Mouse (Mus musculus) MEL (cell line): ENCODE data around the gene Edc3. TPM values are rescaled to one million over a fixed set of nuclear protein-coding genes. Genes with fewer than 3 reads are reported as not detected.
A peak's percentile ranks its signal among the peaks of the same experiment; 100 is the strongest.

Experiments
- DNase-seq: peaks from one replicate; pipeline ENCODE4 v3.0.0; 2011; ENCODE audit warnings: low read depth, low spot score
- H3K27ac ChIP-seq: 2 replicates; pipeline ENCODE4 v1.5.1; 2012; ENCODE audit warnings: low read depth, mild to moderate bottlenecking, control low read depth, low read length, moderate library complexity; ENCODE audit not compliant: control insufficient read depth
- H3K27me3 ChIP-seq, 2 experiments: fragments of 150-350 bp in 1 of 2; sonication (generic) in 1 of 2; 2 replicates each; pipeline ENCODE4 v1.6.1; 2012; ENCODE audit warnings: low read length in 2 of 2, mild to moderate bottlenecking in 2 of 2, improper control_type of control experiment in 1 of 2, moderate library complexity in 1 of 2; ENCODE audit not compliant: insufficient read depth in 2 of 2, control insufficient read depth in 1 of 2
- H3K36me3 ChIP-seq, 2 experiments: 2 replicates each; pipeline ENCODE4 v1.6.1; 2012 to 2014; ENCODE audit warnings: low read length in 2 of 2, improper control_type of control experiment in 1 of 2, inconsistent platforms in 1 of 2, mild to moderate bottlenecking in 1 of 2; ENCODE audit not compliant: insufficient read depth in 2 of 2, control insufficient read depth in 1 of 2
- H3K4me1 ChIP-seq, 2 experiments: fragments of 150-350 bp in 1 of 2; sonication (generic) in 1 of 2; 2 replicates each; pipeline ENCODE4 v1.6.1; 2012; ENCODE audit warnings: low read length in 2 of 2, improper control_type of control experiment in 1 of 2, mild to moderate bottlenecking in 1 of 2; ENCODE audit not compliant: insufficient read depth in 2 of 2, control insufficient read depth in 1 of 2
- H3K4me3 ChIP-seq, 2 experiments: fragments of 150-350 bp in 1 of 2; sonication (generic) in 1 of 2; 2 replicates each; pipeline ENCODE4 v1.5.1; 2012; ENCODE audit warnings: low read depth in 2 of 2, low read length in 2 of 2, mild to moderate bottlenecking in 2 of 2, moderate library complexity in 2 of 2, control low read depth in 1 of 2, improper control_type of control experiment in 1 of 2; ENCODE audit not compliant: control insufficient read depth in 1 of 2, insufficient read depth in 1 of 2
- H3K79me2 ChIP-seq: 2 replicates; pipeline ENCODE4 v1.6.1; 2012; ENCODE audit warnings: mild to moderate bottlenecking, low read length, moderate library complexity; ENCODE audit not compliant: control insufficient read depth, poor library complexity, insufficient read depth
- H3K9ac ChIP-seq: 2 replicates; pipeline ENCODE4 v1.6.1; 2012; ENCODE audit warnings: low read depth, mild to moderate bottlenecking, control low read depth, low read length, moderate library complexity; ENCODE audit not compliant: control insufficient read depth, poor library complexity, severe bottlenecking
- H3K9me3 ChIP-seq: fragments of 150-350 bp; sonication (generic); replicated peaks from 2 replicates; pipeline ENCODE4 v1.6.1; 2012; ENCODE audit warnings: mild to moderate bottlenecking, low read length, improper control_type of control experiment, moderate library complexity; ENCODE audit not compliant: insufficient read depth
- BHLHE40 ChIP-seq: IDR thresholded peaks from 2 replicates; pipeline ENCODE4 v1.6.1; 2012; ENCODE audit warnings: low read depth, mild to moderate bottlenecking, inconsistent platforms, low read length, improper control_type of control experiment, borderline replicate concordance
- CHD1 ChIP-seq: IDR thresholded peaks from 2 replicates; pipeline ENCODE4 v1.6.1; 2012; ENCODE audit warnings: low read depth, mild to moderate bottlenecking, inconsistent platforms, low read length, improper control_type of control experiment
- CHD2 ChIP-seq: IDR thresholded peaks from 2 replicates; pipeline ENCODE4 v1.6.1; 2011; ENCODE audit warnings: low read length, improper control_type of control experiment
- CTCF ChIP-seq, 3 experiments: IDR thresholded peaks in 2 of 3; conservative IDR thresholded peaks in 1 of 3; 2 replicates each; pipeline ENCODE4 v1.5.1; 2011 to 2012; ENCODE audit warnings: low read length in 3 of 3, low read depth in 2 of 3, mild to moderate bottlenecking in 2 of 3, improper control_type of control experiment in 1 of 3, inconsistent platforms in 1 of 3, mixed read lengths in 1 of 3, moderate library complexity in 1 of 3; ENCODE audit not compliant: control insufficient read depth in 1 of 3, insufficient read depth in 1 of 3, poor library complexity in 1 of 3, severe bottlenecking in 1 of 3
- E2F4 ChIP-seq: IDR thresholded peaks from 2 replicates; pipeline ENCODE4 v1.6.1; 2011; ENCODE audit warnings: low read depth, low read length, improper control_type of control experiment, borderline replicate concordance
- ELF1 ChIP-seq: IDR thresholded peaks from 2 replicates; pipeline ENCODE4 v1.6.1; 2014; ENCODE audit warnings: low read depth, mild to moderate bottlenecking, inconsistent platforms, low read length, improper control_type of control experiment, moderate library complexity
- EP300 ChIP-seq, 2 experiments: IDR thresholded peaks; 2 replicates each; pipeline ENCODE4 v1.6.1; 2011; ENCODE audit warnings: improper control_type of control experiment in 2 of 2, low read length in 2 of 2, low read depth in 1 of 2, mild to moderate bottlenecking in 1 of 2
- ETS1 ChIP-seq: IDR thresholded peaks from 2 replicates; pipeline ENCODE4 v1.6.1; 2012; ENCODE audit warnings: low read depth, mild to moderate bottlenecking, inconsistent platforms, low read length, improper control_type of control experiment, moderate library complexity
- GABPA ChIP-seq: IDR thresholded peaks from 2 replicates; pipeline ENCODE4 v1.6.1; 2012; ENCODE audit warnings: low read depth, mild to moderate bottlenecking, inconsistent platforms, low read length, improper control_type of control experiment, moderate library complexity
- GATA1 ChIP-seq: IDR thresholded peaks from 2 replicates; pipeline ENCODE4 v1.6.1; 2011; ENCODE audit warnings: low read depth, low read length, improper control_type of control experiment
- HCFC1 ChIP-seq: IDR thresholded peaks from 2 replicates; pipeline ENCODE4 v1.6.1; 2012; ENCODE audit warnings: low read depth, mild to moderate bottlenecking, inconsistent platforms, low read length, improper control_type of control experiment, moderate library complexity
- JUND ChIP-seq: IDR thresholded peaks from 2 replicates; pipeline ENCODE4 v1.6.1; 2011; ENCODE audit warnings: low read depth, mild to moderate bottlenecking, improper control_type of control experiment, low read length
- KAT2A ChIP-seq: conservative IDR thresholded peaks from 2 replicates; pipeline ENCODE4 v1.6.1; 2012; ENCODE audit warnings: low read depth, low read length, improper control_type of control experiment, inconsistent platforms
- MAFK ChIP-seq: IDR thresholded peaks from 2 replicates; pipeline ENCODE4 v1.6.1; 2011; ENCODE audit warnings: low read depth, mild to moderate bottlenecking, low read length, improper control_type of control experiment, borderline replicate concordance
- MAX ChIP-seq: IDR thresholded peaks from 2 replicates; pipeline ENCODE4 v1.6.1; 2011; ENCODE audit warnings: low read length, improper control_type of control experiment
- MEF2A ChIP-seq: IDR thresholded peaks from 2 replicates; pipeline ENCODE4 v1.6.1; 2014; ENCODE audit warnings: low read depth, mild to moderate bottlenecking, inconsistent platforms, low read length, improper control_type of control experiment; ENCODE audit not compliant: poor library complexity, insufficient replicate concordance, severe bottlenecking; ENCODE audit errors: extremely low read depth
- MXI1 ChIP-seq: IDR thresholded peaks from 2 replicates; pipeline ENCODE4 v1.6.1; 2011; ENCODE audit warnings: mild to moderate bottlenecking, low read depth, low read length, improper control_type of control experiment
- MYB ChIP-seq: IDR thresholded peaks from 2 replicates; pipeline ENCODE4 v1.6.1; 2011; ENCODE audit warnings: mild to moderate bottlenecking, low read depth, low read length, improper control_type of control experiment
- NELFE ChIP-seq: IDR thresholded peaks from 2 replicates; pipeline ENCODE4 v1.6.1; 2011; ENCODE audit warnings: low read depth, low read length, improper control_type of control experiment
- NRF1 ChIP-seq: IDR thresholded peaks from 2 replicates; pipeline ENCODE4 v1.6.1; 2014; ENCODE audit warnings: low read depth, mild to moderate bottlenecking, inconsistent platforms, low read length, improper control_type of control experiment, moderate library complexity; ENCODE audit not compliant: poor library complexity, insufficient read depth, severe bottlenecking
- POLR2A ChIP-seq, 2 experiments: IDR thresholded peaks; 2 replicates each; pipeline ENCODE4 v1.6.1; 2011 to 2012; ENCODE audit warnings: low read length in 2 of 2, mild to moderate bottlenecking in 2 of 2, control low read depth in 1 of 2, improper control_type of control experiment in 1 of 2, low read depth in 1 of 2, moderate library complexity in 1 of 2; ENCODE audit not compliant: control insufficient read depth in 1 of 2, insufficient read depth in 1 of 2, poor library complexity in 1 of 2
- POLR2AphosphoS5 ChIP-seq: IDR thresholded peaks from 2 replicates; pipeline ENCODE4 v1.6.1; 2012; ENCODE audit warnings: low read depth, borderline replicate concordance, mild to moderate bottlenecking, inconsistent platforms, low read length, moderate library complexity, mixed read lengths
- RAD21 ChIP-seq: IDR thresholded peaks from 2 replicates; pipeline ENCODE4 v1.6.1; 2011; ENCODE audit warnings: mild to moderate bottlenecking, low read depth, low read length, improper control_type of control experiment
- SIN3A ChIP-seq: IDR thresholded peaks from 2 replicates; pipeline ENCODE4 v1.6.1; 2012; ENCODE audit warnings: low read length, improper control_type of control experiment, inconsistent platforms
- SMC3 ChIP-seq: IDR thresholded peaks from 2 replicates; pipeline ENCODE4 v1.6.1; 2011; ENCODE audit warnings: low read depth, low read length, improper control_type of control experiment
- TBP ChIP-seq: IDR thresholded peaks from 2 replicates; pipeline ENCODE4 v1.8.0; 2011; ENCODE audit warnings: low read depth, low read length, improper control_type of control experiment
- USF1 ChIP-seq: IDR thresholded peaks from 2 replicates; pipeline ENCODE4 v1.6.1; 2014; ENCODE audit warnings: low read depth, mild to moderate bottlenecking, inconsistent platforms, low read length, improper control_type of control experiment, moderate library complexity
- ZC3H11A ChIP-seq: IDR thresholded peaks from 2 replicates; pipeline ENCODE4 v1.6.1; 2012; ENCODE audit warnings: low read depth, mild to moderate bottlenecking, inconsistent platforms, low read length, improper control_type of control experiment
- ZKSCAN1 ChIP-seq: IDR thresholded peaks from 2 replicates; pipeline ENCODE4 v1.6.1; 2012; ENCODE audit warnings: low read depth, mild to moderate bottlenecking, inconsistent platforms, low read length, improper control_type of control experiment, moderate library complexity
- ZMIZ1 ChIP-seq: IDR thresholded peaks from 2 replicates; pipeline ENCODE4 v1.6.1; 2012; ENCODE audit warnings: low read depth, mild to moderate bottlenecking, inconsistent platforms, low read length, improper control_type of control experiment, moderate library complexity
- ZNF384 ChIP-seq: IDR thresholded peaks from 2 replicates; pipeline ENCODE4 v1.6.1; 2012; ENCODE audit warnings: low read depth, mild to moderate bottlenecking, inconsistent platforms, low read length, improper control_type of control experiment
- polyA plus RNA-seq, 2 experiments: library from polyadenylated mRNA; stranded (reverse) in 1 of 2; unstranded in 1 of 2; fragments of >175 nt in 1 of 2; fragments of >200 nt in 1 of 2; gene quantifications; 2 replicates each; pipeline versions ENCODE4 v1.2.1 to v1.2.4; 2012; ENCODE audit warnings: low replicate concordance in 2 of 2, low read depth in 1 of 2; ENCODE audit not compliant: insufficient read length in 2 of 2, insufficient read depth in 1 of 2, missing spikeins in 1 of 2
- total RNA-seq: library from RNA; depleted of rRNA; stranded (reverse); fragments of 300-350 nt; gene quantifications from 2 replicates; pipeline ENCODE4 v1.2.3, GENCODE M21; 2012

The Edc3 gene
- total and polyA plus RNA-seq, 3 experiments, result 7.2 to 25.7 TPM; not detected in 1

GRCm38 (mm10) chr9:57764974-57765363 is 56.6 kb downstream of the Edc3 start (continued):
- peak; percentile 63 for TF ChIP-seq KAT2A
- peak; percentile 73; the same call in 1 of the 2 replicates for TF ChIP-seq SIN3A
- TF ChIP-seq ZNF384, result no peak
- TF ChIP-seq CTCF (IDR thresholded peaks at IDR 0.05 in 2 of 3, conservative IDR thresholded peaks at IDR 0.05 in 1 of 3; ENCODE audit: control insufficient read depth in 1 of 3, insufficient read depth in 1 of 3, low read depth in 2 of 3, low read length in 3 of 3, poor library complexity in 1 of 3, severe bottlenecking in 1 of 3), result 0 out of 6 replicates have a peak, but pooled peaks of 1 of the 3 experiments have one; percentile 0
- TF ChIP-seq MAFK, result no peak
- peak; percentile 53; the same call in 1 of the 2 replicates for TF ChIP-seq MXI1
- TF ChIP-seq E2F4, result no peak
- TF ChIP-seq USF1, result peak; percentile 58; the same call in 1 of the 2 replicates
- no peak for TF ChIP-seq JUND
- peak; percentile 97 for TF ChIP-seq ELF1
- TF ChIP-seq SMC3, result no peak
- TF ChIP-seq NRF1, result peak; percentile 40; the same call in 1 of the 2 replicates

- Histone ChIP-seq H3K9me3 (no peaks in the 10 kb centered on the region), H3K79me2 (peaks cover 44% of the 10 kb centered on the region), H3K27me3 (peaks cover 0 to 1% of the 10 kb centered on the region in 2 experiments; a peak in 1 of 4 replicates), H3K27ac (peak within 1 kb of the TSS; percentile 64), H3K4me3 (peak within 1 kb of the TSS; percentile 96 to 97), H3K9ac (peak within 1 kb of the TSS; percentile 96), H3K4me1 (peaks cover 9 to 41% of the 10 kb centered on the region in 2 experiments), H3K36me3 (peaks cover 3 to 29% of the 10 kb centered on the region in 2 experiments; a peak in 3 of 4 replicates)
- no peak for DNase-seq
- TF ChIP-seq SIN3A (no peak), MAX (no peak), ETS1 (0 out of 2 replicates have a peak, but pooled peaks have one; percentile 13), JUND (no peak), POLR2A (IDR thresholded peaks at IDR 0.05; ENCODE audit: control insufficient read depth in 1 of 2, insufficient read depth in 1 of 2, low read depth in 1 of 2, low read length in 2 of 2, poor library complexity in 1 of 2) (peak in 1 of 2 experiments; percentile 37; a peak in 1 of 4 replicates), MYB (no peak), ZC3H11A (no peak), E2F4 (no peak), BHLHE40 (no peak), SMC3 (no peak), ZKSCAN1 (no peak), KAT2A (no peak), CHD2 (no peak), NRF1 (0 out of 2 replicates have a peak, but pooled peaks have one; percentile 3), NELFE (no peak), RAD21 (no peak), EP300 (IDR thresholded peaks at IDR 0.05; ENCODE audit: low read depth in 1 of 2, low read length in 2 of 2) (no peak), USF1 (no peak), ZMIZ1 (0 out of 2 replicates have a peak, but pooled peaks have one; percentile 5), HCFC1 (no peak), MXI1 (peak; percentile 13; the same call in 1 of the 2 replicates), ELF1 (no peak), GATA1 (no peak), POLR2AphosphoS5 (no peak), MEF2A (no peak), TBP (no peak), ZNF384 (peak; percentile 82), GABPA (no peak), CHD1 (no peak)
These were observed 57.3 kb downstream of the Edc3 start, which contains the start of gene Clk3 for GRCm38 (mm10) chr9:57765364-57766351. TSS of gene Clk3 (minus strand) at chr9:57765860.
